Mouse (Mus musculus) testis, adult 2 months (tissue): ENCODE results near the gene Pfdn5.

Experiments used
- CTCF ChIP-seq: fragments of 200-500 bp; IDR thresholded peaks from 2 replicates; pipeline ENCODE4 v1.5.1; 2012; ENCODE audit warnings: low read depth, mild to moderate bottlenecking, inconsistent platforms, low read length, moderate library complexity; ENCODE audit not compliant: control insufficient read depth, insufficient read depth, insufficient replicate concordance
- POLR2A ChIP-seq: fragments of 200-500 bp; IDR thresholded peaks from 2 replicates; pipeline ENCODE4 v1.6.1; 2012; ENCODE audit warnings: low read depth, mild to moderate bottlenecking, inconsistent platforms, low read length, moderate library complexity; ENCODE audit not compliant: control insufficient read depth

DNA sequence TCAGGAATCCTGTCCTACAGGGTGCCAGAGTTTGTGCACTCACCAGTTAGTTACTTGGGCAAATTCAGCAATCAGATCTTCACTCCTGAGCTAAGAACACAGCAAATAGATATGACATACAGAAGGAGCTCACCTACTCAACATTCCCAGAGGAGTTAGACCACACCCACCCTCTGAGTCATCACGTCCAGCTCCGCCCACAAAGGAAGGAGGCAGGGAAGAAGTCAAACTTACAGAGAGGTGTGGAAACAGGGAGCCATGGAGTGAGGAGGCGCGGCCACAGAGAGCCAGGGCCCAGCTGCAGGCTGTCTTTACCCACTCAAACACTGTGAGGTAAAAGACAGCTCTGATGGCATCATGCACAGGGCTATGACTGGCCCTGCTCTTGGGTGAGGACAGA, 20.5 kb downstream of the Pfdn5 start:
- TF ChIP-seq CTCF, result no peak
- TF ChIP-seq POLR2A, result no peak
